Mouse (Mus musculus) heart, adult 18-20 months (tissue): ENCODE results near the gene Tpmt. TPM values are rescaled to one million over a fixed set of nuclear protein-coding genes. Genes with fewer than 3 reads are reported as not detected.

Source experiments
- DNase-seq, 2 experiments: peaks; one replicate each; pipeline ENCODE4 v3.0.0; 2021 to 2022; ENCODE audit warnings: mixed read lengths in 1 of 2
- long read RNA-seq, 2 experiments: library from polyadenylated mRNA; stranded (forward); transcript quantifications; one replicate each; pipeline ENCODE4 v2.0.0; 2021
- total RNA-seq, 2 experiments: library from RNA; stranded (reverse); gene quantifications; 2 replicates each; pipeline ENCODE4 v1.2.3; 2021

Tpmt gene
- 1 to 10 TPM; 4.7 TPM for total RNA-seq
- long read RNA-seq, experiment 1, partial matches to known transcripts, result 0 of 5 reads
- long read RNA-seq, experiment 1, other reads (novel, unspliced or antisense), result 4 of 5 reads
- long read RNA-seq, experiment 2, partial matches to known transcripts, result 0 of 3 reads
- long read RNA-seq, experiment 2, other reads (novel, unspliced or antisense), result 3 of 3 reads

GRCm38 (mm10) chr13:47044617-47044947, at the start of gene Tpmt:
Gene Tpmt (minus strand): TSS chr13:47044737.
- DNase-seq, result peak; percentile 7 to 11

GRCm38 (mm10) chr13:47093791-47094190, 49.3 kb upstream of the Tpmt start:
- DNase-seq, result no peak

GRCm38 (mm10) chr13:47089271-47089670, 44.7 kb upstream of the Tpmt start:
- DNase-seq, result no peak

- DNase-seq, result no peak
These were observed 43.9 kb upstream of the Tpmt start for GRCm38 (mm10) chr13:47088433-47088832.

- DNase-seq, result no peak
These were observed 36.5 kb upstream of the Tpmt start for GRCm38 (mm10) chr13:47080905-47081505.

- DNase-seq, result no peak
These were observed 34.3 kb upstream of the Tpmt start for GRCm38 (mm10) chr13:47078799-47079198.

- no peak for DNase-seq
These were observed 32.8 kb upstream of the Tpmt start for GRCm38 (mm10) chr13:47077367-47077766.

GRCm38 (mm10) chr13:47076156-47076555, 31.6 kb upstream of the Tpmt start:
- no peak for DNase-seq

GRCm38 (mm10) chr13:47072484-47072883, 27.9 kb upstream of the Tpmt start:
- DNase-seq, result no peak

- DNase-seq, result no peak
These were observed 27.3 kb upstream of the Tpmt start for GRCm38 (mm10) chr13:47071871-47072270.

GRCm38 (mm10) chr13:47070329-47071080, 26.0 kb upstream of the Tpmt start:
- no peak for DNase-seq

- no peak for DNase-seq
These were observed 22.5 kb upstream of the Tpmt start for GRCm38 (mm10) chr13:47067001-47067400.

- no peak for DNase-seq
These were observed 22.0 kb upstream of the Tpmt start for GRCm38 (mm10) chr13:47066516-47066915.

- no peak for DNase-seq
These were observed 19.6 kb upstream of the Tpmt start for GRCm38 (mm10) chr13:47063985-47064760.

- DNase-seq, result no peak
These were observed 18.2 kb upstream of the Tpmt start for GRCm38 (mm10) chr13:47062756-47063155.

GRCm38 (mm10) chr13:47056781-47057180, 12.2 kb upstream of the Tpmt start:
- no peak for DNase-seq

- DNase-seq, result no peak
These were observed 11.6 kb upstream of the Tpmt start for GRCm38 (mm10) chr13:47056126-47056525.

- no peak for DNase-seq
These were observed 9.4 kb upstream of the Tpmt start for GRCm38 (mm10) chr13:47053971-47054370.

GRCm38 (mm10) chr13:47050009-47050408, 5.5 kb upstream of the Tpmt start:
- no peak for DNase-seq

- DNase-seq, result peak; percentile 21 to 44
These were observed 3.5 kb upstream of the Tpmt start for GRCm38 (mm10) chr13:47047996-47048395.

- DNase-seq, result peak; percentile 9 to 30
These were observed 512 bp downstream of the Tpmt start for GRCm38 (mm10) chr13:47043833-47044616.
